Mouse (Mus musculus) cortical plate, adult 2 months (tissue): ENCODE data around the gene Nat9. TPM values are rescaled to one million over a fixed set of nuclear protein-coding genes. Genes with fewer than 3 reads are reported as not detected.

Experiments used
- H3K27ac ChIP-seq: fragments of 200-500 bp; 2 replicates; pipeline ENCODE4 v1.5.1; 2012; ENCODE audit warnings: low read length, control low read depth, inconsistent platforms; ENCODE audit not compliant: insufficient read depth
- H3K4me1 ChIP-seq: fragments of 200-500 bp; 2 replicates; pipeline ENCODE4 v1.6.1; 2011; ENCODE audit warnings: low read length; ENCODE audit not compliant: control insufficient read depth, insufficient read depth
- H3K4me3 ChIP-seq: fragments of 200-500 bp; 2 replicates; pipeline ENCODE4 v1.5.1; 2011; ENCODE audit warnings: mild to moderate bottlenecking, low read length, control low read depth; ENCODE audit not compliant: insufficient read depth
- CTCF ChIP-seq: fragments of 200-500 bp; IDR thresholded peaks from 2 replicates; pipeline ENCODE4 v1.5.1; 2011; ENCODE audit warnings: mild to moderate bottlenecking, control low read depth, low read length; ENCODE audit not compliant: insufficient read depth; ENCODE audit errors: extremely low read depth
- POLR2A ChIP-seq: fragments of 200-500 bp; IDR thresholded peaks from 2 replicates; pipeline ENCODE4 v1.6.1; 2011; ENCODE audit warnings: mild to moderate bottlenecking, low read length, control low read depth; ENCODE audit not compliant: insufficient read depth; ENCODE audit errors: extremely low read depth
- polyA plus RNA-seq: library from polyadenylated mRNA; depleted of rRNA; stranded (reverse); fragments of >200 nt; gene quantifications from 2 replicates; pipeline ENCODE4 v1.2.3, GENCODE M21; 2012

Nat9 gene
- polyA plus RNA-seq, 1 experiment, result 40.9 TPM

GRCm38 (mm10) chr11:115179191-115179590, 8.5 kb downstream of the Nat9 start:
- Histone ChIP-seq H3K27ac (no peak overlapping the region), H3K4me1 (no peaks in the 10 kb centered on the region), H3K4me3 (no peak overlapping the region)
- TF ChIP-seq POLR2A (no peak), CTCF (no peak)

- Histone ChIP-seq H3K4me3 (no peak overlapping the region), H3K4me1 (no peaks in the 10 kb centered on the region), H3K27ac (no peak overlapping the region)
- TF ChIP-seq POLR2A (no peak), CTCF (no peak)
Observed at GRCm38 (mm10) chr11:115178766-115179165, 8.9 kb downstream of the Nat9 start.

- TF ChIP-seq POLR2A (no peak), CTCF (no peak)
- H3K4me1 ChIP-seq, result no peaks in the 10 kb centered on the region
- H3K27ac ChIP-seq, result no peak overlapping the region
- H3K4me3 ChIP-seq, result no peak overlapping the region
Observed at GRCm38 (mm10) chr11:115177559-115178195, 10.0 kb downstream of the Nat9 start.

GRCm38 (mm10) chr11:115176399-115177190, 11.1 kb downstream of the Nat9 start:
- TF ChIP-seq CTCF (no peak), POLR2A (no peak)
- Histone ChIP-seq H3K4me3 (no peak overlapping the region), H3K27ac (no peak overlapping the region), H3K4me1 (no peaks in the 10 kb centered on the region)

- Histone ChIP-seq H3K4me1 (no peaks in the 10 kb centered on the region), H3K27ac (no peak overlapping the region), H3K4me3 (no peak overlapping the region)
- TF ChIP-seq CTCF (no peak), POLR2A (no peak)
Observed at GRCm38 (mm10) chr11:115173549-115174339, 13.9 kb downstream of the Nat9 start.

- TF ChIP-seq CTCF (no peak), POLR2A (no peak)
- H3K4me1 ChIP-seq, result no peaks in the 10 kb centered on the region
- H3K4me3 ChIP-seq, result no peak overlapping the region
- H3K27ac ChIP-seq, result no peak overlapping the region
Observed at GRCm38 (mm10) chr11:115172825-115173287, 14.8 kb downstream of the Nat9 start.

GRCm38 (mm10) chr11:115171125-115171524, 16.5 kb downstream of the Nat9 start:
- Histone ChIP-seq H3K4me3 (no peak overlapping the region), H3K4me1 (no peaks in the 10 kb centered on the region), H3K27ac (no peak overlapping the region)
- TF ChIP-seq CTCF (no peak), POLR2A (no peak)

- Histone ChIP-seq H3K4me3 (no peak overlapping the region), H3K27ac (no peak overlapping the region), H3K4me1 (no peaks in the 10 kb centered on the region)
- TF ChIP-seq POLR2A (no peak), CTCF (no peak)
Observed at GRCm38 (mm10) chr11:115169430-115169829, 18.2 kb downstream of the Nat9 start.

GRCm38 (mm10) chr11:115167631-115168249, 19.9 kb downstream of the Nat9 start:
- Histone ChIP-seq H3K27ac (no peak overlapping the region), H3K4me1 (no peaks in the 10 kb centered on the region), H3K4me3 (no peak overlapping the region)
- TF ChIP-seq CTCF (no peak), POLR2A (no peak)

GRCm38 (mm10) chr11:115166776-115167175, 20.9 kb downstream of the Nat9 start:
- TF ChIP-seq CTCF (no peak), POLR2A (no peak)
- no peak overlapping the region for H3K27ac ChIP-seq
- H3K4me3 ChIP-seq, result no peak overlapping the region
- H3K4me1 ChIP-seq, result no peaks in the 10 kb centered on the region
